Mouse (Mus musculus) megakaryocyte progenitor cell, adult 5-6 weeks (primary cell): Measurements from ENCODE around the gene Ppard. TPM values are rescaled to one million over a fixed set of nuclear protein-coding genes. Genes with fewer than 3 reads are reported as not detected.

ENCODE experiments used
- ATAC-seq: replicated peaks from 2 replicates; pipeline ENCODE4 v1.8.0; 2016; ENCODE audit warnings: mild to moderate bottlenecking, moderate TSS enrichment, inconsistent platforms; ENCODE audit not compliant: poor library complexity
- total RNA-seq, 2 experiments: library from RNA; stranded (forward) in 1 of 2; stranded (reverse) in 1 of 2; fragments of 157-497, 149-512 nt in 1 of 2; fragments of 200-1000 nt in 1 of 2; gene quantifications; 2 replicates each; pipeline versions ENCODE4 v1.2.3 to v1.2.4; 2015 to 2017

Ppard gene
- total RNA-seq, 2 experiments from 2014 or later, result 1.9 to 7.7 TPM

DNA sequence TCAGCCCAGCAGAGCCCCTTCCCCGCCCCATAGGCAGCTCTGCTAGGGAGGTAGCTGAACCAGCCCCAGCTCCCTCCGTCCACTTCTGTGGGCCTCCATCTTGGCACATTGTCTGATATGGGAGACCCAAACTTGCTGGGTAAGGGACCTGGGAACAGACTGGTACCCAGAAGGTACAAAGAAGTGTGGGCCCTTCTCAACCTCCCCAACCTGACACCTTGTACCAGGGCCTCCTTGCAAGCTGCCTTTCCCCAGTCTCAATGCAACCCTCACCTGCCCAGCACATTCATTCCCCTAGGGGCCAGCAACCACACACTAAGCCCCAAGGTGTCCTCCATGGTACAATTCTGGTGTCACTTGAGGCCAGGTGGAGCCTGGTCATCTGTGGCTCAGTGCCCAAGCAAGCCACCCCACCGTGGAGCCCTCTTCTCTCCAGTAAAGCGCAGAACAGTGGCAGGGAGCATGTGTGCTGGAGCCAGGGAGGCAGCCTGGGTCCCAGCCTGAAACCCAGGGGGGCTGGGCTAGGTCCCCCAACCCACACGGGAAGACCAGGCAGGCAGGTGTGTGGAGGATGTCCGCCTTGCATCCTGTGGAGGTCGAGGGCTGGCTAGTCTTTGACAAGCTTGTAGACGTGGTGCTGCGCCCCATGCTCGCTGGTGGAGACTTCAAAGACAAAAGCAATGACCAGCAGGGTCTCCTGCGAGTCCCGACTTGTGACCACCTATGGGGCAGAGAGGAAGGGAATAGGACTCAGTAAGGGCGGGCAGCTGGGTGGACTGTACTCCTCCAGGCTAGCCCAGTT lies 99.8 kb downstream of the Ppard start:
- no peak for ATAC-seq

GRCm38 (mm10) chr17:28332915-28333546 lies 100.5 kb downstream of the Ppard start:
- ATAC-seq, result no peak

DNA sequence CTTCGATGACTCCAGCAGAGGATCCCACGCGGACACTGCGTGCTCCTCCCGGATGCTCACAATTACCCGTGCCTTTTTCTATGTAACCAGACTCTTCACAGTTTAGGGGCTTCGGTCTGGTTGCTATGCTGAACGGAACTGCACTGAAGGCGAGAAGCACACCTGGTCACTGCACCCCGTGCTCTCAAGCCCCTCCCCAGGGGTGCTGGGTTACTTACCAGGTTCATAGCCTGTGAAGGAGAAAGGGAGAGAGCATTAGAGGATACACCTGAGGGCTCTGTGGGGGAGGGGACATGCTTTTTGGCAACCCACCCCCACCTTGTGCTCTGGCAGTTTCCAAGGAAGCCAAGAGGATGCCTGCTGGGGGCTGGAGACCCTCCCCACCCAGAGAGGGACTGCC lies 102.8 kb downstream of the Ppard start:
- no peak for ATAC-seq

GRCm38 (mm10) chr17:28337547-28337946 lies 105.0 kb downstream of the Ppard start:
- ATAC-seq, result no peak

- ATAC-seq, result peak; percentile 8; the same call in 1 of the 2 replicates
Measured at GRCm38 (mm10) chr17:28340578-28340977, 108.1 kb downstream of the Ppard start.

- peak; percentile 86 for ATAC-seq
Measured at GRCm38 (mm10) chr17:28341091-28341490, 108.6 kb downstream of the Ppard start.

DNA sequence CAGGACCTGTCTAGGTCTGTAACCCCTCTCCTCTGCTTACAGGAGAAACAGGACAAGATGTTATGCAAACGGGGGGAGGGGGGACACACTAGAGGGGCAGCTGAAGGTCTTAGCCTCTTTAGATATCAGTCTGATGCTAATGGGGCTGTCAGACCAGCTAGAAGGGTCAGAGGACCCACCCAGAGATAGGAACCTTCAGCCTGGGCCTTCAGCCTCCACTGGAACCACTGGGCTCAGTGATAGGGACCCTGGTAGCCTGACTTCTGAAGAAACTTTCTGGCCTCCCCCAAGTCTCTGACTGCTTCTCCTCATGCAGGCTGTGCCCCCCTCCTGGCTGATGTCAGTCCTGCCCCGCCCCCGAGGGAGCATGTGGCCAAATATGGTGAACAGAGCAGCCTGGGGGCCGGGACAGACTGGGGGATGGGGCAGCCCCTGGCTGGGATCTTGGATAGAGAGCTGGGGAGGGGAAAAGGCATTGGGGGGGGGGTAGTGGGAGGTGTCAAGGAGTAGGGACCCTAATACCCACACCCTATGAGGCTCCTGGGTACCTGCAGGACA lies 111.6 kb downstream of the Ppard start:
- no peak for ATAC-seq

GRCm38 (mm10) chr17:28344670-28345069 lies 112.2 kb downstream of the Ppard start:
- ATAC-seq, result no peak

DNA sequence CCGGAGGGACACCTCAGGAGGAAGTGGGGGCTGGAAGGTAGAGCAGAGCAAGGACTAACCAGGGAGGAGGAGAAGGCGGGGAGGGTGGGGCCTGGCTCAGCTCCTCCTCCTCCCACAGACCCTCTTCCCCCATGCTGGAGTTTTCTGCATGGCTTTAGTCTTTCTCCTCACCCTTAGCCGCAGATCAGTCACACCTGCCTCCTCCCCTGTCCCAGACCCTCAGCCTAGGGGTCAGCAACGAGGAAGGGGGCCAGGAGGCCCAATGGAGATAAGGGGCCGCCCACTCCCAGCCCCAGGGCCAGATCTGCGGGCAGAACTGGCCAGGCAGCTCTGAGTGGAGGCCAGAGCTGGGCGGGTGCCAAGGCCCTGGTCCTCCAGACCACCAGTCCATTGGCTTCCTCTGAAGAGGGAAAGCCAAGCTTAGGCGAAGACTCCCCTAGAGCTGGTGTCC lies 112.8 kb downstream of the Ppard start:
- no peak for ATAC-seq

DNA sequence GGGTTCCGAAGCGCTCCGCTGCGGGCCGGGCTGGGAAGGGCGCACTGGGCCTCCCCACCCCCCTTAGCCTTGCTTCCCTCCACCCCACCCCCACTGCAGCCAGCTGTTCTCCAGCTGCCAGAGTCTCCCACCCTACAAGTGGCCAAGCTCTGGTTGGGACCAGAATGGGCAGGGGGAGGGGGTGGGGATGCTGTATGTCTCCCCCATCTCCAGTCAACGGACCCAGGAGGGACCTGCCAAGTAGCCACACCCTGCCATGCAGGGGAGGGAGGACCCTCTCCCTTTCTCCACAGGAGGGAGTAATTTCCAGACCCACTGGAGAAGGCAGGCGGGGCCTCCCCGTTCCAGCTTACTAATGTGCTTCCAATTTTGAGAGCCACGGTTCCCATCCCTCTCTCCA lies 113.4 kb downstream of the Ppard start:
- no peak for ATAC-seq

- ATAC-seq, result no peak
Measured at GRCm38 (mm10) chr17:28347327-28347726, 114.8 kb downstream of the Ppard start.

- ATAC-seq, result no peak
Measured at GRCm38 (mm10) chr17:28348211-28348610, 115.7 kb downstream of the Ppard start.

DNA sequence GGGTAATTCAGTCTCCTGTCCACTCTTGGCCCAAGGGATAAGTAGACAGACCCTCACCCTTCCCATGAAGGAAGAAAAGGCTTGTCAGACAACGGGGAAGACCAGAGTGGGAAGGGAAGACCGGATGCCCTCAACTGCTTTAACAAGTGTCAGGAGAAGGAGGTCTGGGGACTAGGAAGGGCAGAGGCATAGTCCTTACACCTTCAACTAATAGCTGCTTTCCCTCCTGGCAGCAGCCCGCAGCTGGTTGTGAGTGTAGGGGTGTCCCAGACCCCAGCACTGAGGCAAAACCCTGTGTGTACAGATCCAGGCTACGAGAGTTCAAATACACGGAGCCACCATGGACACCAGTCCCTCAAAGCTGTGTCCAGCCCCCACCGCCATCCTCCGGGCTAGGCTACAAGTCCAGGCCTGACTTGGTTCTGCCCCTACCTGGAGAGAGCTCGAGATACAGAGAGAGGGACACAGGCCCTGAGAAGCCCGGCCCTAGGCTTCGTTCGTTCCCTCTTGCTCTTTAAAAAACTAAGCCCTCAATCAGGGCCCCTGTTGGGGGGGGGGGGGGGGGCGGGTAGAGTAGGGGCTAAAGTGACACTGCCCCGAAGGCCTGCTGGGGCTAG lies 116.9 kb downstream of the Ppard start:
- no peak for ATAC-seq

- peak; percentile 8; the same call in 1 of the 2 replicates for ATAC-seq
Measured at GRCm38 (mm10) chr17:28349901-28350465, 117.5 kb downstream of the Ppard start.

DNA sequence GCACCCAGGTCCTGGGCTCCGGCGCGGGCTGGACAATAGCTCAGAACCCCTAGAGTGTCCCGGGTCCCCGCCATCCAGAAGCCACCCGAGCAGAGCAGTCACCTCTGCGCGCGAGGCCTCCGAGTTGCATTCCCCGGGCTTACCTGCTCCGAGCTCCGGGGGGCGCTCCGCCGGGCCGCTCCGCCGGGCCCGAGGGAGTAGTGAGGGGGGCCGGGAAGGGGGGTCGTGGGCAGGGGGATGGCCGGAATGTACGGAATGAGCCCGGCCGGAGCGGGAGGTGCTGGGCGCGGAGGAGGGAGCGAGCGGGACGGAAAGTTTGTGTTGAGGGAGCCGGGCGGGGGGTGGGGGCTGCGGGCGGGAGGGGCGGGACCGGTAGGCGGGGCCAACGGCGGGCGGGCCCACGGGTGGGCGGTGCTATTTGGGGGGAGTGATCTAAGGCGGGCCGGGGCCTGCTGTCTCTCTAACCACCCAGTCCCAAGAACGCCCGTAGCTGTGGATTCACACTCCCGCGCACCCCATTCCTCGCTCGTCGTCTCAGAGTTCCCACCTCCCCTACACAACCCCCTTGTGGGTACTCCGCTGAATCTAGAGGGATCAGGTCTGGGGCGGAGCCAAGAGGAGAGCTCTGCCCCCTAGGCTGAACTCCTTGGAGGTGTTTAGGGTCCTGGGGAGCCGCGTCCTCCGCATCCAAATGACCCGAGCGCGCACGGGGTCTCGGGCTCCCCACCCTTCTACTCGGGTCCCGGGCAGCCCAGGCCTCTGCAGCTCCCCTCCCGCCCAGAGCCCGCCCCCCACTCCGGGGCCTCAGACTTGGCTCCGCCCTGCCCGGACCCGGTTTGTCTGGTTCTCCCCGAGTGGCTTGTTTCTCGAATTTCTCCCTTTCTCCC lies 118.2 kb downstream of the Ppard start, which contains the start of gene Tead3:
Gene Tead3, minus strand, starts transcription at position 352 of the 887 bp plus-strand sequence.
- peak; percentile 70 for ATAC-seq

Other genes with a start within 250 kb of the Ppard start
- gene Tcp11, start 152.1 kb upstream of the Ppard start, total RNA-seq (2015), result 0.67 and 1.4 TPM in 2 replicates
- 2.4 and 2.5 TPM in 2 replicates for gene Tcp11, start 152.1 kb upstream of the Ppard start, total RNA-seq (2017)
- gene Scube3, start 90.6 kb upstream of the Ppard start, total RNA-seq (2015), result 0.02 and 0.07 TPM in 2 replicates
- 0.08 and 0.14 TPM in 2 replicates for gene Scube3, start 90.6 kb upstream of the Ppard start, total RNA-seq (2017)
- gene Zfp523, start 55.6 kb upstream of the Ppard start, total RNA-seq (2015), result 11.8 and 13.1 TPM in 2 replicates
- gene Zfp523, start 55.6 kb upstream of the Ppard start, total RNA-seq (2017), result 13.5 and 18.5 TPM in 2 replicates
- gene Def6, start 24.9 kb upstream of the Ppard start, total RNA-seq (2015), result 38.0 and 50.6 TPM in 2 replicates
- 142 and 149 TPM in 2 replicates for gene Def6, start 24.9 kb upstream of the Ppard start, total RNA-seq (2017)
- gene Fance, start 80.8 kb downstream of the Ppard start, total RNA-seq (2015), result 28.7 and 34.8 TPM in 2 replicates
- 11.0 and 14.8 TPM in 2 replicates for gene Fance, start 80.8 kb downstream of the Ppard start, total RNA-seq (2017)
- 3,042 and 3,166 TPM in 2 replicates for gene Rpl10a, start 95.8 kb downstream of the Ppard start, total RNA-seq (2015)
- 795 and 921 TPM in 2 replicates for gene Rpl10a, start 95.8 kb downstream of the Ppard start, total RNA-seq (2017)
- gene Tead3, start 118.1 kb downstream of the Ppard start, total RNA-seq (2015), result 0.15 and 1.9 TPM in 2 replicates
- gene Tead3, start 118.1 kb downstream of the Ppard start, total RNA-seq (2017), result 0.04 TPM in 1 of 2 replicates, not detected in the other
- not detected in 2 replicates for gene Tulp1, start 132.5 kb downstream of the Ppard start, total RNA-seq (2015)
- not detected in 2 replicates for gene Tulp1, start 132.5 kb downstream of the Ppard start, total RNA-seq (2017)